Mouse (Mus musculus): Measurements from ENCODE around the gene Ddx18. TPM values are rescaled to one million over a fixed set of nuclear protein-coding genes. Genes with fewer than 3 reads are reported as not detected.

The Ddx18 gene
- polyA plus RNA-seq, 1 experiment: 57.7 TPM

DNA sequence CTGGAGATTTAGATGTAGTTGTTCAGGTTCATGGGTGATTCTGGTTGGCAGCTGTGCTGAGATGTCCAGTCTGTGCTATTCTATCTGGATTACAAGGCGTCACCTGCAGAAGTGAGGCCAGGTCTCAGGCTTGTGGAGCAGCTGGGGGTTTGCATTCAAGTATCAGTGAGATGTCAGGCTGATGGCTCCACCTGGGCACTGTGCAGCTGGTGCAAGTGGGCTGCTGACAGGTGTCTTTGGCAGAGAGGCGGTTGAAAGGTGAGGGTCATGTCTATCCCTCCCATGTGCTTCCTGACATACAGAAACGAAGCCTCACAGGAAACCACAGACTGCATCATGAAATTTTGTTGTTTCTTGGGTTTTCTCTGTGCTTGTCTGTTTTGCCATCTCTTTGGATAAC lies 30.6 kb upstream of the Ddx18 start:
- H3K4me3 ChIP-seq (ENCODE audit: insufficient read depth, poor library complexity, severe bottlenecking): no peak overlapping the region
- no peaks in the 10 kb centered on the region for H3K79me3 ChIP-seq (ENCODE audit: low read depth)
- TF ChIP-seq MYOG (IDR thresholded peaks at IDR 0.05; ENCODE audit: control insufficient read depth, extremely low read depth, insufficient read length): no peak
- no peak for TF ChIP-seq FOSL1 (IDR thresholded peaks at IDR 0.05; ENCODE audit: insufficient read depth, low read length, poor library complexity, severe bottlenecking)
- no peaks in the 10 kb centered on the region for H3K36me3 ChIP-seq (ENCODE audit: control insufficient read depth, insufficient read depth)
- H3K79me2 ChIP-seq (ENCODE audit: control insufficient read depth, insufficient read depth): no peaks in the 10 kb centered on the region
- no peak overlapping the region for H3ac ChIP-seq (ENCODE audit: control insufficient read depth, insufficient read length, low read depth)
- H3K27me3 ChIP-seq (ENCODE audit: control insufficient read depth, insufficient read depth, insufficient read length): no peaks in the 10 kb centered on the region

- no peaks in the 10 kb centered on the region for H3K79me2 ChIP-seq (ENCODE audit: control insufficient read depth, insufficient read depth)
- no peaks in the 10 kb centered on the region for H3K79me3 ChIP-seq (ENCODE audit: low read depth)
- H3K36me3 ChIP-seq (ENCODE audit: control insufficient read depth, insufficient read depth): no peaks in the 10 kb centered on the region
- TF ChIP-seq CTCF (IDR thresholded peaks at IDR 0.05; ENCODE audit: control insufficient read depth, insufficient read depth, insufficient read length): no peak
- no peak for TF ChIP-seq USF1 (IDR thresholded peaks at IDR 0.05; ENCODE audit: low read depth)
- no peak for TF ChIP-seq MYOD1 (IDR thresholded peaks at IDR 0.05; ENCODE audit: control insufficient read depth, insufficient read length, low read depth)
- no peak for TF ChIP-seq CEBPB (IDR thresholded peaks at IDR 0.05; ENCODE audit: low read depth)
- TF ChIP-seq FOSL1 (IDR thresholded peaks at IDR 0.05; ENCODE audit: insufficient read depth, low read length, poor library complexity, severe bottlenecking): no peak
- no peak for TF ChIP-seq MAX (IDR thresholded peaks at IDR 0.05)
- no peak for TF ChIP-seq MYOG (IDR thresholded peaks at IDR 0.05; ENCODE audit: control insufficient read depth, extremely low read depth, insufficient read length)
- no peak overlapping the region for H3K4me3 ChIP-seq (ENCODE audit: insufficient read depth, poor library complexity, severe bottlenecking)
- H3ac ChIP-seq (ENCODE audit: control insufficient read depth, insufficient read length, low read depth): no peak overlapping the region
- no peaks in the 10 kb centered on the region for H3K27me3 ChIP-seq (ENCODE audit: control insufficient read depth, insufficient read depth, insufficient read length)
Measured at GRCm38 (mm10) chr1:121596951-121597625, 29.3 kb upstream of the Ddx18 start.

GRCm38 (mm10) chr1:121584838-121585237 lies 17.0 kb upstream of the Ddx18 start:
- Histone ChIP-seq H3K36me3 (ENCODE audit: control insufficient read depth, insufficient read depth) (no peaks in the 10 kb centered on the region), H3K4me3 (ENCODE audit: insufficient read depth, poor library complexity, severe bottlenecking) (no peak overlapping the region), H3K79me2 (ENCODE audit: control insufficient read depth, insufficient read depth) (no peaks in the 10 kb centered on the region), H3ac (ENCODE audit: control insufficient read depth, insufficient read length, low read depth) (no peak overlapping the region), H3K79me3 (ENCODE audit: low read depth) (no peaks in the 10 kb centered on the region), H3K27me3 (ENCODE audit: control insufficient read depth, insufficient read depth, insufficient read length) (no peaks in the 10 kb centered on the region)
- TF ChIP-seq CEBPB (IDR thresholded peaks at IDR 0.05; ENCODE audit: low read depth): no peak
- no peak for TF ChIP-seq MAX (IDR thresholded peaks at IDR 0.05)
- TF ChIP-seq MYOG (IDR thresholded peaks at IDR 0.05; ENCODE audit: control insufficient read depth, extremely low read depth, insufficient read length): no peak
- TF ChIP-seq MYOD1 (IDR thresholded peaks at IDR 0.05; ENCODE audit: control insufficient read depth, insufficient read length, low read depth): no peak
- no peak for TF ChIP-seq FOSL1 (IDR thresholded peaks at IDR 0.05; ENCODE audit: insufficient read depth, low read length, poor library complexity, severe bottlenecking)
- no peak for TF ChIP-seq USF1 (IDR thresholded peaks at IDR 0.05; ENCODE audit: low read depth)
- no peak for TF ChIP-seq CTCF (IDR thresholded peaks at IDR 0.05; ENCODE audit: control insufficient read depth, insufficient read depth, insufficient read length)

- Histone ChIP-seq H3K36me3 (ENCODE audit: control insufficient read depth, insufficient read depth) (no peaks in the 10 kb centered on the region), H3K79me2 (ENCODE audit: control insufficient read depth, insufficient read depth) (no peaks in the 10 kb centered on the region), H3ac (ENCODE audit: control insufficient read depth, insufficient read length, low read depth) (no peak overlapping the region), H3K27me3 (ENCODE audit: control insufficient read depth, insufficient read depth, insufficient read length) (no peaks in the 10 kb centered on the region), H3K4me3 (ENCODE audit: insufficient read depth, poor library complexity, severe bottlenecking) (no peak overlapping the region), H3K79me3 (ENCODE audit: low read depth) (no peaks in the 10 kb centered on the region)
- no peak for TF ChIP-seq MYOG (IDR thresholded peaks at IDR 0.05; ENCODE audit: control insufficient read depth, extremely low read depth, insufficient read length)
Measured at GRCm38 (mm10) chr1:121581133-121581855, 13.5 kb upstream of the Ddx18 start.

GRCm38 (mm10) chr1:121577491-121577890 lies 9.7 kb upstream of the Ddx18 start:
- H3ac ChIP-seq (ENCODE audit: control insufficient read depth, insufficient read length, low read depth): no peak overlapping the region
- no peaks in the 10 kb centered on the region for H3K79me3 ChIP-seq (ENCODE audit: low read depth)
- no peaks in the 10 kb centered on the region for H3K79me2 ChIP-seq (ENCODE audit: control insufficient read depth, insufficient read depth)
- no peaks in the 10 kb centered on the region for H3K36me3 ChIP-seq (ENCODE audit: control insufficient read depth, insufficient read depth)
- TF ChIP-seq USF1 (IDR thresholded peaks at IDR 0.05; ENCODE audit: low read depth): no peak
- TF ChIP-seq MYOG (IDR thresholded peaks at IDR 0.05; ENCODE audit: control insufficient read depth, extremely low read depth, insufficient read length): no peak
- TF ChIP-seq CTCF (IDR thresholded peaks at IDR 0.05; ENCODE audit: control insufficient read depth, insufficient read depth, insufficient read length): no peak
- no peak for TF ChIP-seq MAX (IDR thresholded peaks at IDR 0.05)
- TF ChIP-seq MYOD1 (IDR thresholded peaks at IDR 0.05; ENCODE audit: control insufficient read depth, insufficient read length, low read depth): no peak
- no peak for TF ChIP-seq FOSL1 (IDR thresholded peaks at IDR 0.05; ENCODE audit: insufficient read depth, low read length, poor library complexity, severe bottlenecking)
- TF ChIP-seq CEBPB (IDR thresholded peaks at IDR 0.05; ENCODE audit: low read depth): no peak
- H3K27me3 ChIP-seq (ENCODE audit: control insufficient read depth, insufficient read depth, insufficient read length): no peaks in the 10 kb centered on the region
- H3K4me3 ChIP-seq (ENCODE audit: insufficient read depth, poor library complexity, severe bottlenecking): no peak overlapping the region

- peaks cover 21% of the 10 kb centered on the region for H3K79me3 ChIP-seq (ENCODE audit: low read depth)
- H3ac ChIP-seq (ENCODE audit: control insufficient read depth, insufficient read length, low read depth): no peak overlapping the region
- H3K36me3 ChIP-seq (ENCODE audit: control insufficient read depth, insufficient read depth): peaks cover 1% of the 10 kb centered on the region
- TF ChIP-seq MYOG (IDR thresholded peaks at IDR 0.05; ENCODE audit: control insufficient read depth, extremely low read depth, insufficient read length) (no peak), CTCF (IDR thresholded peaks at IDR 0.05; ENCODE audit: control insufficient read depth, insufficient read depth, insufficient read length) (no peak), MAX (IDR thresholded peaks at IDR 0.05) (no peak), MYOD1 (IDR thresholded peaks at IDR 0.05; ENCODE audit: control insufficient read depth, insufficient read length, low read depth) (no peak), FOSL1 (IDR thresholded peaks at IDR 0.05; ENCODE audit: insufficient read depth, low read length, poor library complexity, severe bottlenecking) (no peak), CEBPB (IDR thresholded peaks at IDR 0.05; ENCODE audit: low read depth) (no peak), USF1 (IDR thresholded peaks at IDR 0.05; ENCODE audit: low read depth) (no peak)
- H3K4me3 ChIP-seq (ENCODE audit: insufficient read depth, poor library complexity, severe bottlenecking): no peak overlapping the region
- peaks cover 25% of the 10 kb centered on the region for H3K79me2 ChIP-seq (ENCODE audit: control insufficient read depth, insufficient read depth)
- no peaks in the 10 kb centered on the region for H3K27me3 ChIP-seq (ENCODE audit: control insufficient read depth, insufficient read depth, insufficient read length)
Measured at GRCm38 (mm10) chr1:121570522-121570921, 2.7 kb upstream of the Ddx18 start.

Data from C2C12 (cell line).